Mouse (Mus musculus) B cell, adult 2 months (primary cell): Measurements from ENCODE around the gene Sp2.

ENCODE experiments used
- DNase-seq, 2 experiments: peaks; one replicate each; pipeline ENCODE4 v3.0.0; 2022

Sp2 gene

DNA sequence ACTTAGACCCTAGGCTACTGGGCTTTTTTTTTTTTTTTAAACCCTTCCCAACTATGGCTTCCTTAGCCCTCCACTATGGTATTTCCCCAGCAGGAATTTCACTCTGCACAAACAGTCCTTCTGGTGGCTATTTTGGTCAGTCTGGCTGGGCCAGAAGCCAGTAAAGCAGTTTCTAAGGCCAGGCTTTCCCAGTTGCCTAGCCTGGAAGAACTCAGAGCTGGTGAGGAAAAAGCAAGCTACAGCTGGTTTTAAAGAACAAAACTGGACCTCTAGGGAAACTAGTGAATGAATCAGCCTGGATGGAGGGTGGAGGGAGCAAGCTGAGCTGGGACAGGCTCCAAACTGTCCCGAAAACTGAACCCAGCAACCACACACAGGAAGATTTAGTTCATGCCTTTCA lies 13.0 kb downstream of the Sp2 start:
- DNase-seq = no peak

- DNase-seq = no peak
Observed at GRCm38 (mm10) chr11:96969280-96969722, 13.5 kb downstream of the Sp2 start.

DNA sequence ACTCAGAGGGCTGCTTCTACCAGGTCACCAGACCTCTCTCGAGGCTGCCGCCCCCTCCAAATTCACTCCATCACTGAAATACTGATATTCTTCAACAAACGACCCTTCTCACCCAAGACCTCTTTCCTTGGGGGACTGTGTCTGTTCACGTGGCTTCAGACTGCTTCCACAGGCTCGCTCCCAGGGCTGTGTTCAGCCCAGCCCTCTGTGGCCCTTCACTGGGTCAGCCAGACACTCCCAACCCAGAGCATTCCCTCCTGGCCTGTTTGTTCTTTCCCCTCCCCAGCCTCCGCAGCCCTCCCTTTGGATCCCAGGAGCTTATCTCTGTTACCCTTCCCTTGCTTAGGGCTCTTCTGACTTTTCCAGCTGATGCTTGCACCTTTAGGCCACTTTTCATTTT lies 14.3 kb downstream of the Sp2 start:
- no peak for DNase-seq

GRCm38 (mm10) chr11:96967544-96968269 lies 15.1 kb downstream of the Sp2 start:
- DNase-seq = no peak

GRCm38 (mm10) chr11:96966914-96967543 lies 15.7 kb downstream of the Sp2 start:
- DNase-seq = peak; percentile 43 to 51

DNA sequence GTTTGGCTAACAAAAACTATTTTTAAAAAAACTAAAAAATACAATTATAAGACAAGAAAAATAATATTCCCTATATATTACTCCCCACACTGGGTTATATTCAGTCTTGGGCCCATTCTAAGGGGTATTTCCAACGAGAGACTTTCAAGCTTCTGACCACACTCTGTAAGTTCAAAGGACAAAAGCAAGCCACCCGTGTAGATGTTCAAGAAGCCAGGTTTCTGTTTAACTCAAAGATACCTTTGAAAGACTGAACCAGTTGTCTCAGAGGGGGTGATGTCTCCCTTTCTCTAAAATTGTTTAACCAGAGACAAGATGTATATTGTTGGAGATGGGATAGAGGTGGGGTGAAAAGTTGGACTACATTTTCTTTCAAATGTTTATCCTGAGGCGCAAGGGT lies 16.6 kb downstream of the Sp2 start:
- DNase-seq = no peak

GRCm38 (mm10) chr11:96963580-96963979 lies 19.2 kb downstream of the Sp2 start:
- DNase-seq = peak; percentile 86 to 89

DNA sequence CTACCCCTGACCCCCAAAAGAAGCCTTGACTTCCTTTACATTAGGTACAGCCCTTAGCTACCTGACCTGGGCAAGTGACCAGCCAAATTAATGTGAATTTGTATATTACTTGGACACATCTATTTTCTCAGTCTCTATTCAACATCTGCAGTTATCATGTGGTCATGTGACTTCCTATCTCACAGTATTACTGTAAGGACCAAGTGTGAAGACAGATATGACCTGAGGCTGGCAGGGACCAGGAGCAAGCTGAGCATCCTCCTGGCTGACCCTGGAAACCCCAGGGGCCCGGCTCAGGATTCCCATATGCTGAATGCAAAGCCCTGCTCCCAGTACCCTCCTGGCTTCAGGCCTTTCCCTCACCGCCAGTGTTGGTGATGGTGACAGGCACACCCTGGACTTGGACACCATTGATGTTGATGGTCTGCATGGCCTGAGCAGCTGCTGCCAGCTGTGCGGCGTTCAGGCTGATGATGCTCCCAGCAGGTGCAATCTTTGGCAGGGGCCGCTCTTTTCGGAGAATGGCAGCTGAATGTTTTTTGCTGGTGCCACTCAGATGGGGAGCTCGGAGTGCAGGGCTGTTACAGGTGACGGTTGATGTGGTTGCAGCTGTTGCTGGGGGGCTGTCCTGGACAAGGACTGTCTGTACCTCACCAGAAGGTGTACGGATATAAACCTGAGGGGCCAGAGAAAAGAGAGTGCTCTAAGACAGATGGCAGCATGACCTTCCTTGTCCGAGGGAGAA lies 25.5 kb downstream of the Sp2 start:
- no peak for DNase-seq

DNA sequence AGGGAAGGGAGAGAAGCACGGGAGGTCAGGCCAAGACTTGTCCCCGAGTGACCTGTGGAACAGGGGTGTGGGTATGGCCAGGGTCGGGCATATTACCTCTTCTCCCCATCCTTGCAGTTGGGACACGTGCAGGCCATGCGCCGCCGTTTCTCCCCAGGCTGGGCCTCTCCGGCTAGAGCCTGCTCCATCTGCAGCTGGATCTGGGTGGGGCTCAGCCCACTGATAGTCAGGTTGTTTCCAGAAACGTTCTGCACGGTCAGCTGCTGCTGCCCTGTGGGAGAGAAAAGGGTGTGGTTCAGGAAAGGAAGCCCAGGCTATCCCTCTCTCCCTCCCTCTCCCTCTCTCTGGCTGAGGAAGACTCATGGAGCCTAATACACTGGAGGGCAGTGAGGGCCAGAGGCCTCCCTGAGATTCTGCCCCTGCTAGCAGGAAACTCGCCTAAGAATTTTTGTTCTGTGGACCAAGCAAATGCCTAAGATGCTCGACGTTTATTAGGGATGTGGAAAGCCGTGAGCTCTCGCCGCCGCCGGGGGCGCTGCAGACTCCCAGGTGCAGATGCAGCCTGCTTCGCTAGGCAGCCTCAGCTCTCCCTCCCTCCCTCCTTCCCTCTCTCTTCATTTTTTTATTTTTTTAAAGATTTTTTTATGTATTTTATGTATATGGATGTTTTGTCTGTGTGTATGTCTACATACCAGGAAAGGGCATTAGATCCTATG lies 26.6 kb downstream of the Sp2 start:
- no peak for DNase-seq

GRCm38 (mm10) chr11:96955094-96955493 lies 27.7 kb downstream of the Sp2 start:
- no peak for DNase-seq

DNA sequence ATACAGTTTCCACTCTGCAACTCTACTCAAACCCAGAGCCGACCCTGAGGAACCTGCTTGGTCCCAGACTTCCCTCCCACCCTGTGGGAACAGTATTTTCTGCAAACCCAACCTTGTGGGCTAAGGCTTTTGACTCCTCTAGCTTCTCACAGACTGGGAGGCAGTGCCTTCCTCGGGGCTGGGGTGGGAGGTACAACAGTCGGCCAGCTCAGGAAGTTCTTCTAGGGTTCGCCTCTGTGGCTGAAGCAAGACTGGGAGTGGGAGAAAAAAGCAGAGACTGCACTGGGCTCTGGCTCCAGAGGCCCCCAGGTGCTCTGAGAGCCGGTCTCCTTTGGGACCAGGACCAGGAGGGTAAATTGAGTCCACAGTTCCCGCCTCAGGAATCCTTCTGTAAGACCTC lies 29.9 kb downstream of the Sp2 start:
- no peak for DNase-seq

DNA sequence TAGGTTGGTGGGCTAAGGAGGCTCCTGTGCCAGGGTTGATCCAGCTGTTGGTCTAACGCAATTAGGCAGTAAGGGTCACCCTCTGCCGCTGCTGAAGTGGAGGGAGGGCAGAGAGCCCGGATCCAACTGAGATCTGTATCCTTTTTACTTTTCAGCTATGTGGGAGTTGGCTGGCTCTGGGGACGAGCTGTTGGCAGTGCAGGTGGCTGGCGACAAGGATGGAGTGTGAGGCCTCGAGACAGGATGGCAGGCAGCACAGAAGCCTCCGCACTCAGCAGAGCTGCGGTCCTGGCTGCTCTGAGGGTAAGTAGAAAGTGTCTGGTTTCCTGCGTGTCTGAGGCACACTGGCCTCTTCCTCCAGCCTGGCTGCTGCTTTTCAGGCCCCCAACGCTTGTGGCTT lies 30.3 kb downstream of the Sp2 start:
- DNase-seq = no peak

DNA sequence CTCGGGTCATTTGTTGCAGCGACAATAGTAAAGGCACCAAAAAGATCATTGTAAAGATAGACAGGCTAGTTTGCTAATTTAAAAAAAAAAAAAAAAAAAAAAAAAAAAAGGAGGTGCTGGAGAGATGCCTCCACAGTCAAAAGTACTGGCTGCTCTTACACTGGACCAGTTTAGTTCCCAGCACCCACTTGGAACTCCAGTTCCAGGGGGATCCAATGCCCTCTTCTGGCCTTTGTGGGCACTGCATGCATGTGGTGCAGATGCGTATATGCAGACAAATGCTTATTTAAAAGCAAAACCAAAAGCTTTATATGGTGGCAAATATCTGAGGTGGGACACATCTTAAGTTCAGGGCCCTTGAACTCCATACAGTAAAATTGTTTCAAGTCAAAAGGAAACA lies 32.0 kb downstream of the Sp2 start:
- DNase-seq = peak; percentile 43 to 44

GRCm38 (mm10) chr11:96947849-96948248 lies 34.9 kb downstream of the Sp2 start:
- DNase-seq = no peak

- no peak for DNase-seq
Observed at GRCm38 (mm10) chr11:96946498-96946897, 36.3 kb downstream of the Sp2 start.

GRCm38 (mm10) chr11:96944844-96945580 lies 37.7 kb downstream of the Sp2 start:
- DNase-seq = no peak

DNA sequence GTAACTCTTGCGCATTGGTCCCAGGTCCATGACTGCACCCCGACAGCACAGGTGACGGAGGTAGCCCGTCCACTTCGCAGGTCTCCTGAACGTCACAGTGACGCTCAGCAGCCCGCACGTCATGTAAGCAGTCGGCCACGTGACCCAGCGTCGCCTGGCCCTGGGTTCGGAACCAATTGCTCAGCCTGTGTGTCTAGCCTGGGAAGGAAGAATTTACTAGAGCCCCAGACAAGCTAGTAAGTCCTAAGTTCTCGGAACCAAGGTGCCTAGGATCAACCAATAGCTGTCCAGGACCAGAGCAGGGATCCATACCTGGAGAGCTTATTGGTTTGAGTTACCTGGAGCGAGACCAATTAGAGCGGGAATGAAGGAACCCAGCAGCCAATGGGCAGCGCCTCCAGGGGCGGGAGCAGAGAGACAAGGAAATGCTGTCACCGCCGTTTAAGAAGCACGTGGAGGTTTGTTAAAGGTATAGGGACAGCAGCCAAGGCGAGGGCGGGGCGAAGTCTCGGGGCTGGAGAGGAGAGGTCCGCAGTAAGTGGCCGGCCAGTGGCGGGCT lies 38.9 kb downstream of the Sp2 start, which contains the start of gene Pnpo:
Pnpo (minus strand) TSS at position 241 of the 559 bp plus-strand sequence.
- DNase-seq = peak; percentile 87 to 88

DNA sequence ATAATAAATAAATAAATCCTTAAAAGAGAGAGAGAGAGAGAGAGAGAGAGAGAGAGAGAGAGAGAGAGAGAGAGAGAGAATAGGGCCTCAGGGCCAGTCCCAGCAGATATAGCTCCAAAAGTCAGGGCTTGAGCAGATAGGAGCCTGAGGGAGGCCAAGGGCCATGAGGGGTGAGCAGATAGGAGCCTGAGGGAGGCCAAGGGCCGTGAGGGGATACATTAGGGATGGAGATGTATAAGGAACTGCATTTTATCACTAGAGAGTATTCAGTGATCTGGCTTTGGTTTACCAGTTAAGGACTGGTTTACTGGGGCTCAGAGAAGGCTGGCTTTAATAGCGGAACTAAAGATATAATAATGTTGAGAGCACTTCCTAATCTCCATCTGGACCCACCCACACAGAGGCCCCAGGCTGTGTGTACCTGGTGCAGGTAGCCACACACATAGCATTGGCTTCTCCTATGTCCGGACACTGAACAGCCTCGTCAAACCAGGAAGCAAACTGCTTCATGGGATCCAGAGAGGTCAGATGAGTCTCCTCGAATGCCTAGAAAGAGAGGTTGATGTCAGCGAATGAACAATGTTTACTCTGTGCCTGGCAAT lies 40.7 kb downstream of the Sp2 start:
- DNase-seq = no peak

- DNase-seq = no peak
Observed at GRCm38 (mm10) chr11:96940578-96941465, 41.9 kb downstream of the Sp2 start.

DNA sequence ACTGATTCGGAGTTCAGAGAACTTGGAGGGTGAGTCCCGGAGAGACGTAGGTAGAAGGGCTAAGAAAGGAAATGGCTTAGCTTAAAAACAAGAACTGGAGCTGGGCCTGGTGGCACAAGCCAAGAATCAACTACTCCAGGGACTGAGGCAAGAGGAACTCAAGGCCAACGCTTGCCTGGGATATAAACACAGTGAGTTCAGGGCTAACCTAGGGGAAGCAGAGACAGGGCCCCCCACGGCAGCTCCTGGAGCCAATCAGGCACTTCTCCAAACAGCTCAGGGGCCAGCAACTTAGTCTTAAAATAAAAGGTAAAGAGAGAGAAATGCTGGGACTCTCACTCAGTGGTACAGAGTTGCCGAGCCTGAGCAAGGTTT lies 44.3 kb downstream of the Sp2 start:
- no peak for DNase-seq
